Mouse (Mus musculus) kidney, embryonic 14.5 days (tissue): ENCODE data around the gene Wdr37. TPM values are rescaled to one million over a fixed set of nuclear protein-coding genes. Genes with fewer than 3 reads are reported as not detected.

Source experiments
- ATAC-seq: fragments of 200-750 bp; cut with Nextera tagmentation; 2 replicates; pipeline ENCODE4 v1.8.0; 2017; ENCODE audit warnings: moderate number of reproducible peaks, mild to moderate bottlenecking, moderate TSS enrichment, moderate library complexity; ENCODE audit not compliant: low FRiP score, low TSS enrichment
- H3K27ac ChIP-seq: fragments of 300-500 bp; sonication (generic); 2 replicates; pipeline ENCODE4 v1.5.1; 2014; ENCODE audit warnings: low read depth, mild to moderate bottlenecking, low read length, moderate library complexity, mixed read lengths
- H3K27me3 ChIP-seq: fragments of 300-500 bp; sonication (generic); 2 replicates; pipeline ENCODE4 v1.6.1; 2014; ENCODE audit warnings: mild to moderate bottlenecking, low read length; ENCODE audit not compliant: control insufficient read depth, insufficient read depth
- H3K36me3 ChIP-seq: fragments of 300-500 bp; sonication (generic); 2 replicates; pipeline ENCODE4 v1.6.1; 2014; ENCODE audit warnings: low read length, mixed read lengths; ENCODE audit not compliant: control insufficient read depth, insufficient read depth
- H3K4me1 ChIP-seq: fragments of 300-500 bp; sonication (generic); 2 replicates; pipeline ENCODE4 v1.6.1; 2014; ENCODE audit warnings: low read length, mixed read lengths; ENCODE audit not compliant: control insufficient read depth, insufficient read depth
- H3K4me2 ChIP-seq: fragments of 300-500 bp; sonication (generic); replicated peaks from 2 replicates; pipeline ENCODE4 v1.6.1; 2014; ENCODE audit warnings: low read depth, mild to moderate bottlenecking, low read length
- H3K4me3 ChIP-seq: fragments of 300-500 bp; sonication (generic); 2 replicates; pipeline ENCODE4 v1.5.1; 2014; ENCODE audit warnings: mild to moderate bottlenecking, low read length
- H3K9ac ChIP-seq: fragments of 300-500 bp; sonication (generic); 2 replicates; pipeline ENCODE4 v1.6.1; 2014; ENCODE audit warnings: low read depth, mild to moderate bottlenecking, low read length, moderate library complexity
- H3K9me3 ChIP-seq: fragments of 300-500 bp; sonication (generic); 2 replicates; pipeline ENCODE4 v1.6.1; 2016; ENCODE audit warnings: low read length; ENCODE audit not compliant: control insufficient read depth
- WGBS: fragments of 180-500 bp; shearing (Covaris S2); extraction: QIAGEN DNeasy Blood & Tissue Kit; methylation state at CpG from one replicate; pipeline ENCODE4 v1.1.7; 2014; 5-methylcytosine and 5-hydroxymethylcytosine counted together
- polyA plus RNA-seq: library from polyadenylated mRNA; unstranded; fragments of >200 nt; fragmentation: Nextera tagmentation; extraction: Ambion mirVana; gene quantifications from 2 replicates; pipeline ENCODE4 v1.2.1, GENCODE M21; 2014

The Wdr37 gene
- polyA plus RNA-seq, 1 experiment from 2014 or later = 24.4 TPM

DNA sequence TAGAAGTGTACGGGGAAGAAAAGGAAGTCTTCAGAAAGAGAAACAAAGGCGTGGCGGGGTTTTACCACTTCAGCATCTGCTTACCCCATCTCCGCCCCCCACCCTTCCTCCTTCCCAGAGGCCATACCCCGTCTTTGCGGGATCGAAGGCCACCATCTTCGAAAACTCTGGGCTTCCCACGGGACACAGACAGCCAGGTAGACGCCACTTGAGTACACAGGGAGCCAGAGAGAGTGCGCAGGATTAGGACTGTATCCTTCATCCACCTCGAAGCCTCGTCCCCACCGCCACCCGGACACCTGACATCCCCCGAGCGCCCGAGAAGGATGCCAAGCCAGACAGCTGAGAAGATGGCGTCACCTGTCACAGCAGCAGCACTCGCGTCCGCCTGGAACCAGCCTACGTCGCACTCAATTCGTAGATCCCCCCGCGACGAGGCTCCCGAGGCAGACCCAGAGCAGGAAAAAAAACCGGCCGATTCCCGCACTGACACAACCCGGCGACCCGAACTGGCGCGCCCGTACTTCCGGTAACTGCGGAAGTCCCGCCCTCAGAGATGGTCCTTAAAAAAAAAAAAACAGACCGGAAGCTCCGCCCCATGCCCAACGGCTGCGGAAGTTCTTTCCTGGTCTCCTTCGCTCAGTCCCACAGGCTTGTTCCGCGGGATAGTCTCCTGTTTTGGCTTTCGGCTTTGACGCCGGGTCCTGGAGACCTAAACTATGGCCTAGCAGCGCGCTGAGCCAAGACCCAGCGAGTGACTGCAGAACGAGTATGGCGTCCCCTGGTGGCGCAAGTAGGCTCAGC, 997 bp downstream of the Wdr37 start:
- no peaks in the 10 kb centered on the region for H3K36me3 ChIP-seq
- H3K9ac ChIP-seq = peak overlapping the region; percentile 68
- no peaks in the 10 kb centered on the region for H3K9me3 ChIP-seq
- peak overlapping the region; percentile 98 for H3K27ac ChIP-seq
- ATAC-seq = peak; percentile 96
- H3K4me1 ChIP-seq = peaks cover 8% of the 10 kb centered on the region
- under 1% methylated on average over 57 of the region's 57 CpGs for WGBS
- H3K27me3 ChIP-seq = no peaks in the 10 kb centered on the region
- H3K4me2 ChIP-seq = peak overlapping the region; percentile 87
- peak overlapping the region; percentile 81 for H3K4me3 ChIP-seq

DNA sequence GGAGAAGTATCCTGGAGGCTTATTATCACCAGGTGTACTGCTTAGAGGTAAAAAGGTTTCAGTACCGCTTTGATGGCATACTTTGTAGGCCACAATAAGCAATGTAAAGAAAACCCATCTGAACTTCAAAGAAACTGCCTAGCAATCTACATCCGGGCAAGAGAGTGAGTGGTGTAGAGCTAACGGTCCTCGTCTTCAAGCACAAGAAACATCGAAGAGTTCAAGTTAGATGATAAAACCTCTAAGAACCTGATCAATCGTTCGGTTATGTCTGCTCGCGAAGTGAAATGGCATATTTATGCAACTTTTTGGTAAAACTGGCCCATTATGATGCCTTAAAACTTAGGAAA, 1.6 kb downstream of the Wdr37 start:
- H3K4me2 ChIP-seq = peak overlapping the region; percentile 70
- peak overlapping the region; percentile 68 for H3K9ac ChIP-seq
- peak overlapping the region; percentile 98; the same call in 1 of the 2 replicates for H3K27ac ChIP-seq
- no peaks in the 10 kb centered on the region for H3K9me3 ChIP-seq
- H3K4me3 ChIP-seq = peak overlapping the region; percentile 81
- ATAC-seq = no peak
- no peaks in the 10 kb centered on the region for H3K36me3 ChIP-seq
- no peaks in the 10 kb centered on the region for H3K27me3 ChIP-seq
- peaks cover 8% of the 10 kb centered on the region for H3K4me1 ChIP-seq
- 6% methylated on average over 9 of the region's 9 CpGs for WGBS

DNA sequence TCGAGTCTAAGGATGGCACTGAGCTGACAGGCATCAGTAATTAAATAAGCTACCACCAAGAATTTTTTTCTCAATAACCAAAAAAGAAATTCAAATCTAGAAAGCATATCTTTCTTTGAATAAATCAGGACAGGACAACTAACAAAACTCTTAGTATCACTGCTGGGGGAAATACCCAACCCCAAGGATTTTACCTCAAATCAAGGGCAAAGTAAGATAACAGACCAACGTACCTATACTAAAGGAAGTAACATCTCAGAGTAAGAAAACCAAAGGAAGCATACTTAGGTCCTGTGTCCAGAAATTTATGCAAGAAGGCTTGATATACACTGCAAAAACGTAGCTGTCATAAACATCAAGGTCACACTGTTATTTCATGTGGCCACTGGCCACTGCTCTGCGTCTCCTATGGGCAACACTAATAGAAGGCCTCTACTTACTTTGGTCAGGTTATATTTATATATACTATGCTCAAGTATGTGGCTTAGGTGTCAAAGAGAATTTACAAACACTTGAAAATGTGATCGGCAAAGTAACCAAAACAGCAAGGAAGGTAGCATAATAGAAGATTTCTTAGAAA, 2.0 kb downstream of the Wdr37 start:
- no peak for ATAC-seq
- WGBS = 70% methylated on average over 5 of the region's 5 CpGs

DNA sequence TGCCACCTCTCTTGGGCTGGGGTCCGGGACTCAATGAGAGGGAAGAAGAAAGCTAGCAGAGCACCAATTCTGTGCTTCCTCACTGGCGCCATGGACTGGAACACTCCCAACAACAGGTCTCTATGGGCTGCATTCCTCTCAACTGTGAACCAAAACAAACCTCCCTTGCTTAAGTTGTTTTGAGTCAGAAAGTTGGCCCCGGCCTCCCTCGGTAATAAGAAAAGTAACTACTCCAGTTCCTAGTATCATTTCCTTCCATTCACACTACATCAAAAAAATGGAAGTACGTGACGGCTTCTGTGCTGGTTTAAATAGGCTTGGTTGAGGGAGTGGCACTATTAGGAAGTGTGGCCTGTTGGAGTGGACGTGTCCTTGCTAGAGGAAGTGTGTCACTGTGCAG, 5.1 kb downstream of the Wdr37 start:
- Histone ChIP-seq H3K9me3 (no peaks in the 10 kb centered on the region), H3K36me3 (no peaks in the 10 kb centered on the region), H3K27ac (no peak overlapping the region), H3K4me2 (no peak overlapping the region), H3K27me3 (no peaks in the 10 kb centered on the region), H3K4me3 (no peak overlapping the region), H3K4me1 (peaks cover 8% of the 10 kb centered on the region), H3K9ac (no peak overlapping the region)
- ATAC-seq = no peak
- WGBS = 81% methylated on average over 7 of the region's 7 CpGs

More for the DNA sequence above, 2.0 kb downstream of the Wdr37 start:
- Histone ChIP-seq H3K9ac (peak overlapping the region; percentile 68), H3K4me3 (peak overlapping the region; percentile 81), H3K9me3 (no peaks in the 10 kb centered on the region), H3K4me1 (peaks cover 8% of the 10 kb centered on the region), H3K27ac (no peak overlapping the region), H3K27me3 (no peaks in the 10 kb centered on the region), H3K4me2 (peak overlapping the region; percentile 70), H3K36me3 (no peaks in the 10 kb centered on the region)

DNA sequence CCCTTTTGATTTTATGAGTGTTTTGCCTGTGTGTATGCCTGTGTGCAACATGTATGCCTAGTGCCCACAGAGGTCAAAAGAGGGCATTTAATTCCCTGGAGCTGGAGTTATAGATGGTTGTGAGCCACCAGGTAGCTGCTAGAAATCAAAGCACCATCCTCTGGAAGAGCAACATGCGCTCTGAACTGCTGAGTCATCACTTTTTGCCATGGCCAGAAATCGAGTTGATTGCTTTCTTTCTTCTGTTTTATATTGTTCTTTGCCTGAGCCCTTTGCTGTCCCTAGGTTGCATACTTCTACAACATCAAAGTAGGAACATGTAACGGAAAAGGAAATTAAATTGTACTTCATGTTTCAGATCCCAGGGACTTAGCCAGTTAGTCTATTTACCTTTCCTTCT, 6.7 kb downstream of the Wdr37 start:
- 84% methylated on average over 3 of the region's 3 CpGs for WGBS
- Histone ChIP-seq H3K4me2 (no peak overlapping the region), H3K27me3 (no peaks in the 10 kb centered on the region), H3K27ac (no peak overlapping the region), H3K9ac (no peak overlapping the region), H3K36me3 (peaks cover 6% of the 10 kb centered on the region; the same call in 1 of the 2 replicates), H3K9me3 (no peaks in the 10 kb centered on the region), H3K4me1 (peaks cover 7% of the 10 kb centered on the region), H3K4me3 (no peak overlapping the region)
- ATAC-seq = no peak

DNA sequence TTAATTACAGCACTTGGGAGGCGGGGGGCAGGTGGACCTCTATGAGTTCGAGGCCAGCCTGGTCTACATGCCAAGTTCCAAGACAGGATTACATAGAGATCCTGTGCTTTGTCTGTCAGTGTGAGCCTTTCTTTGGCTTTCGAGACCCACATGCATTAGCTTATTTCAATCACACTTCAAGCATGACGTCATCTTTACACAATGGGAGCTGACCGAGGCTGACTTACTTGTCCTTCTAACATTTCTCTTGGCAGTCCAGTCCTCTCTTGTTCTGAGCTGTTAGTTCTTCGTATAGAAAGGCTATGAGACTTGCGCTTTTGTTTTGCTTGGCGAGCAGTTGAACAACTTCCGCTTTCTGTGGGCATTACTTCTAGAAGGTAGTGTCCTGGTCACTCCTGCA, 10.8 kb downstream of the Wdr37 start:
- no peaks in the 10 kb centered on the region for H3K27me3 ChIP-seq
- H3K4me2 ChIP-seq = no peak overlapping the region
- ATAC-seq = no peak
- H3K27ac ChIP-seq = no peak overlapping the region
- peaks cover 16% of the 10 kb centered on the region; the same call in 1 of the 2 replicates for H3K36me3 ChIP-seq
- no peak overlapping the region for H3K9ac ChIP-seq
- H3K4me1 ChIP-seq = no peaks in the 10 kb centered on the region
- no peak overlapping the region for H3K4me3 ChIP-seq
- no peaks in the 10 kb centered on the region for H3K9me3 ChIP-seq
- WGBS = 96% methylated on average over 9 of the region's 9 CpGs

DNA sequence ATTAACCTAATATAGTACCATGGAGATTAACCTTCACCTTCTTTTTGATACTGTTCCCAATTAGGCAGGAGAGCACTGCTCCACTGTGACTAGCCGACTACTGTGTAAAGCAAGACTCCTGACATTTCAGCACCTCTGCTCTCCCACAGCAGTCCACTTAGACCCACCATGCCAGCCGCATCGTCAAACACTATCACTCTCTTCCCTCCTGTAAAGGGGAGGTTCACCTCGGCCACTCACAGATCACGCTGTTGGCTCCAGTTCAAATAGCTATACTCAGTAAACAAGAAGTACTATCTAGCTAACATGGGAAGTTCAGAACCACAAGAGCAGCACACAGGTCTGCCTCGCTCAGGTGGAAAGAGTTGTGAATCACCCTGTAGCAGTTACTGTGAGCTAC, 13.3 kb downstream of the Wdr37 start:
- 91% methylated on average over 6 of the region's 6 CpGs for WGBS
- no peak for ATAC-seq

DNA sequence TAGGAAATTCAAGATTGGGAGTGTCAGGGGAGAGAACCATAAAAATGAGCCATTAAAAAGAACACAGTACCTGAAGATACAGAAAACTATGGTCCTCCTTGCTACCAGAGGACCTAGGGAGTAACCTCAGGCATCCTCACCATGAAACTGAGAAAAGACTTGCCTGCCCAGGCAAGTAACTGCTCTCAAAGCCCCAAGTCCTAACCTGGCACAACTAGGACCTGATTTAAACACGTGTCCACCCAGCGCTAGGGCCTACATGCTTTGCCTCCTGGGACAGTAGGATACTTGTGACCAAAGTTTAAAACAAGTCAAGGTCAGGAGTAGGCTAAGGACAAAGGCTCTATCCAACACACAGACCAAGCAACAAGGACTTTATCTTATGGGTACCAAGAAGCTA, 16.9 kb downstream of the Wdr37 start:
- no peak overlapping the region for H3K4me2 ChIP-seq
- no peaks in the 10 kb centered on the region for H3K9me3 ChIP-seq
- H3K9ac ChIP-seq = no peak overlapping the region
- H3K27ac ChIP-seq = no peak overlapping the region
- 93% methylated on average over 2 of the region's 2 CpGs for WGBS
- ATAC-seq = no peak
- no peak overlapping the region for H3K4me3 ChIP-seq
- H3K36me3 ChIP-seq = peaks cover 28% of the 10 kb centered on the region; the same call in 1 of the 2 replicates
- no peaks in the 10 kb centered on the region for H3K4me1 ChIP-seq
- H3K27me3 ChIP-seq = no peaks in the 10 kb centered on the region

More for the DNA sequence above, 13.3 kb downstream of the Wdr37 start:
- Histone ChIP-seq H3K4me3 (no peak overlapping the region), H3K9me3 (no peaks in the 10 kb centered on the region), H3K27ac (no peak overlapping the region), H3K36me3 (peaks cover 30% of the 10 kb centered on the region; the same call in 1 of the 2 replicates), H3K4me1 (no peaks in the 10 kb centered on the region), H3K27me3 (no peaks in the 10 kb centered on the region), H3K4me2 (no peak overlapping the region), H3K9ac (no peak overlapping the region)

DNA sequence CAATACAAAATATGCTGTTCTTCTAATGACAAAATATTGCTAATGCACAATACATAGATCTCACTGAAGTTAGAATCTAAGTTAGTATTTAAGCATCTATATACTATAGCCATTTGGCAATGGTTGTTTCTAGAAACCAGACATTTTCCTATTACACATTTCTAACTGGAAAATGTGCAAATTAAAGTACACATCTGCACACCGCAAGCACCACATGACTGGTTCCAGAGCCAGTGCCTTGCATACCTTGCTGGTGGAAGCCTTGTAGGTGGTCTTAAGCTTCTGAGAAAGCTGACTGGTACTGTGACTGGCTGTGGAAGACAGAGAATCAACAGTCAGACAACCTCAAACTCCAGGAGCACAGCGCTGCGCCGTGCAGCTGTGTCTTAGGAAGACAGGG, 18.3 kb downstream of the Wdr37 start:
- peaks cover 31% of the 10 kb centered on the region; the same call in 1 of the 2 replicates for H3K36me3 ChIP-seq

More for the DNA sequence above, 18.3 kb downstream of the Wdr37 start:
- no peaks in the 10 kb centered on the region for H3K4me1 ChIP-seq
- 98% methylated on average over 4 of the region's 4 CpGs for WGBS
- no peaks in the 10 kb centered on the region for H3K9me3 ChIP-seq
- H3K9ac ChIP-seq = no peak overlapping the region
- ATAC-seq = no peak
- no peaks in the 10 kb centered on the region for H3K27me3 ChIP-seq
- H3K27ac ChIP-seq = no peak overlapping the region
- no peak overlapping the region for H3K4me2 ChIP-seq
- H3K4me3 ChIP-seq = no peak overlapping the region
